24 mouse cellular contexts compared by ENCODE assay signal in genomic region chr5:22452871-22453661, GRCm38 (mm10).
A peak's percentile ranks its signal among the peaks of the same experiment; 100 is the strongest.
DNase-seq lines count a peak whose midpoint lies in the region; ATAC-seq and TF ChIP-seq lines count a peak whose summit lies in the region.
"Had no signal": no experiment of that assay in that cellular context is flagged by ENCODE, and none has a peak within 500 bp of the region (broad histone marks: within the 10 kb centered on the region; RNA-seq: fewer than 3 reads in every experiment).

No protein-coding gene starts in this region.

- DNase-seq in brain, embryonic 14.5 days (ENCODE audit: low read depth): peak; percentile 61
- peak; percentile 49 for DNase-seq in hindbrain, embryonic 11.5 days (ENCODE audit: low spot score)
- DNase-seq in midbrain, embryonic 10.5 days (ENCODE audit: low spot score): no peak
- peak; percentile 19 for DNase-seq in neural tube, embryonic 10.5 days (ENCODE audit: extremely low spot score, low spot score)
- no peak for DNase-seq in frontal cortex, postnatal 25 days (ENCODE audit: low spot score in 2 of 2)
- DNase-seq in forebrain, embryonic 14.5 days (ENCODE audit: low spot score): no peak
- DNase-seq: adrenal gland, postnatal 36 days; cerebellum, adult 8-10 months; forebrain, postnatal 0 days; gastrocnemius, adult 2 months; heart, adult 18-20 months; kidney, adult 2 months; kidney, postnatal 14 days; liver; liver, postnatal 0 days; lung, postnatal 36 days; right cerebral cortex, adult 18-20 months; thymus, postnatal 14 days had no signal

- H3K9me3 ChIP-seq in hindbrain, embryonic 11.5 days (ENCODE audit: control insufficient read depth, low read length): no peaks in the 10 kb centered on the region
- H3K9me3 ChIP-seq in midbrain, embryonic 10.5 days (replicated peaks): no peaks in the 10 kb centered on the region
- no peaks in the 10 kb centered on the region for H3K9me3 ChIP-seq in forebrain, embryonic 14.5 days (replicated peaks; ENCODE audit: control insufficient read depth, low read length)
- no peaks in the 10 kb centered on the region for H3K9me3 ChIP-seq in forebrain, embryonic 16.5 days (ENCODE audit: control insufficient read depth, low read length)
- H3K9me3 ChIP-seq: embryonic facial prominence, embryonic 10.5 days; heart, embryonic 15.5 days had no signal

- WGBS in hindbrain, embryonic 11.5 days: 33% methylated on average over 15 of the region's 15 CpGs
- 69% methylated on average over 15 of the region's 15 CpGs for WGBS in midbrain, embryonic 10.5 days
- WGBS in forebrain, embryonic 14.5 days: 63% methylated on average over 15 of the region's 15 CpGs
- WGBS in forebrain, embryonic 16.5 days: 54% methylated on average over 15 of the region's 15 CpGs

- H3K36me3 ChIP-seq in hindbrain, embryonic 11.5 days (ENCODE audit: control insufficient read depth, insufficient read depth, low read length): no peaks in the 10 kb centered on the region
- H3K36me3 ChIP-seq in midbrain, embryonic 10.5 days: no peaks in the 10 kb centered on the region
- no peaks in the 10 kb centered on the region for H3K36me3 ChIP-seq in forebrain, embryonic 14.5 days (ENCODE audit: control insufficient read depth, insufficient read depth, low read length)
- H3K36me3 ChIP-seq in forebrain, embryonic 16.5 days (ENCODE audit: control insufficient read depth, insufficient read depth): no peaks in the 10 kb centered on the region
- H3K36me3 ChIP-seq: embryonic facial prominence, embryonic 10.5 days; heart, embryonic 15.5 days had no signal

- no peak for TF ChIP-seq CTCF in brain, embryonic 14.5 days (IDR thresholded peaks at IDR 0.05; ENCODE audit: borderline replicate concordance, extremely low read depth, insufficient read depth, insufficient read length)

- 0 out of 2 replicates have a peak overlapping the region, but pooled peaks have one; percentile 27 for H3K27ac ChIP-seq in hindbrain, embryonic 11.5 days (ENCODE audit: low read depth, low read length)
- peak overlapping the region; percentile 55 for H3K27ac ChIP-seq in midbrain, embryonic 10.5 days (replicated peaks)
- H3K27ac ChIP-seq in forebrain, embryonic 14.5 days (ENCODE audit: low read depth, low read length): no peak overlapping the region
- H3K27ac ChIP-seq in forebrain, embryonic 16.5 days (ENCODE audit: low read length): no peak overlapping the region
- H3K27ac ChIP-seq: embryonic facial prominence, embryonic 10.5 days; gastrocnemius, adult 2 months; heart, embryonic 15.5 days had no signal

- TF ChIP-seq POLR2A in brain, embryonic 14.5 days (IDR thresholded peaks at IDR 0.05; ENCODE audit: borderline replicate concordance, extremely low read depth, insufficient read depth, insufficient read length, poor library complexity, severe bottlenecking): no peak

- H3K4me1 ChIP-seq in hindbrain, embryonic 11.5 days (replicated peaks; ENCODE audit: control insufficient read depth, insufficient read depth, low read length): no peaks in the 10 kb centered on the region
- H3K4me1 ChIP-seq in midbrain, embryonic 10.5 days: peaks cover 13% of the 10 kb centered on the region; the same call in 1 of the 2 replicates
- no peaks in the 10 kb centered on the region for H3K4me1 ChIP-seq in forebrain, embryonic 14.5 days (ENCODE audit: control insufficient read depth, insufficient read depth, low read length)
- no peaks in the 10 kb centered on the region for H3K4me1 ChIP-seq in forebrain, embryonic 16.5 days (replicated peaks; ENCODE audit: control insufficient read depth, insufficient read depth, low read length)
- H3K4me1 ChIP-seq: embryonic facial prominence, embryonic 10.5 days; heart, embryonic 15.5 days had no signal

- 0 out of 2 replicates have a peak overlapping the region, but pooled peaks have one; percentile 2 for H3K4me2 ChIP-seq in hindbrain, embryonic 11.5 days (replicated peaks; ENCODE audit: low read depth, low read length)
- H3K4me2 ChIP-seq in forebrain, embryonic 14.5 days (ENCODE audit: low read length): no peak overlapping the region
- H3K4me2 ChIP-seq in forebrain, embryonic 16.5 days (ENCODE audit: low read length): no peak overlapping the region
- H3K4me2 ChIP-seq: heart, embryonic 15.5 days had no signal

- ATAC-seq in hindbrain, embryonic 11.5 days (ENCODE audit: low FRiP score): peak; percentile 89
- no peak for ATAC-seq in megakaryocyte progenitor cell, adult 5-6 weeks (replicated peaks; ENCODE audit: poor library complexity)
- no peak for ATAC-seq in forebrain, embryonic 14.5 days
- no peak for ATAC-seq in forebrain, embryonic 16.5 days
- ATAC-seq: activated CD4-positive, CD25-positive, alpha-beta regulatory T cell, adult 4 months; forebrain, postnatal 0 days; liver, postnatal 0 days; Patski had no signal

- no peak overlapping the region for H3K4me3 ChIP-seq in hindbrain, embryonic 11.5 days (ENCODE audit: low read depth, low read length)
- H3K4me3 ChIP-seq in midbrain, embryonic 10.5 days: no peak overlapping the region
- no peak overlapping the region for H3K4me3 ChIP-seq in forebrain, embryonic 14.5 days (ENCODE audit: low read depth, low read length)
- no peak overlapping the region for H3K4me3 ChIP-seq in forebrain, embryonic 16.5 days (replicated peaks; ENCODE audit: low read length)
- H3K4me3 ChIP-seq: embryonic facial prominence, embryonic 10.5 days; gastrocnemius, adult 2 months; heart, embryonic 15.5 days had no signal

- H3K27me3 ChIP-seq in hindbrain, embryonic 11.5 days (ENCODE audit: control insufficient read depth, insufficient read depth, low read length): no peaks in the 10 kb centered on the region
- no peaks in the 10 kb centered on the region for H3K27me3 ChIP-seq in midbrain, embryonic 10.5 days (ENCODE audit: low read depth, poor library complexity, severe bottlenecking)
- no peaks in the 10 kb centered on the region for H3K27me3 ChIP-seq in forebrain, embryonic 14.5 days (replicated peaks; ENCODE audit: control insufficient read depth, insufficient read depth, low read length)
- no peaks in the 10 kb centered on the region for H3K27me3 ChIP-seq in forebrain, embryonic 16.5 days (replicated peaks; ENCODE audit: control insufficient read depth, insufficient read depth, low read length)
- H3K27me3 ChIP-seq: heart, embryonic 15.5 days had no signal

- H3K9ac ChIP-seq in hindbrain, embryonic 11.5 days (ENCODE audit: low read depth, low read length): no peak overlapping the region
- no peak overlapping the region for H3K9ac ChIP-seq in forebrain, embryonic 14.5 days (ENCODE audit: low read length)
- no peak overlapping the region for H3K9ac ChIP-seq in forebrain, embryonic 16.5 days (replicated peaks; ENCODE audit: low read depth, low read length)
- H3K9ac ChIP-seq: forebrain, postnatal 0 days; heart, embryonic 15.5 days; liver, postnatal 0 days had no signal

Comparison
In these comparisons a context has a peak if more than half of its experiments do, and no peak if none do; other contexts are left out.
1. DNase-seq: peak in brain, embryonic 14.5 days (single experiment), hindbrain, embryonic 11.5 days (single experiment) and neural tube, embryonic 10.5 days (single experiment); none in midbrain, embryonic 10.5 days (single experiment), frontal cortex, postnatal 25 days (0 of 2) and forebrain, embryonic 14.5 days (single experiment).
2. H3K27ac ChIP-seq: peak in hindbrain, embryonic 11.5 days (single experiment) and midbrain, embryonic 10.5 days (single experiment); none in forebrain, embryonic 14.5 days (single experiment) and forebrain, embryonic 16.5 days (single experiment).